ENCODE assay signal across 8 mouse cellular contexts in genomic region chr11:102741129-102741950, GRCm38 (mm10). TPM values are rescaled to one million over a fixed set of nuclear protein-coding genes. Genes with fewer than 3 reads are reported as not detected.
DNase-seq lines count a peak whose midpoint lies in the region; ATAC-seq lines count a peak whose summit lies in the region.

No protein-coding gene starts in this region.

- H3K36me3 ChIP-seq in kidney, embryonic 14.5 days (ENCODE audit: control insufficient read depth, insufficient read depth, low read length): no peaks in the 10 kb centered on the region
- H3K36me3 ChIP-seq in forebrain, embryonic 12.5 days (replicated peaks): no peaks in the 10 kb centered on the region
- H3K36me3 ChIP-seq in hindbrain, embryonic 10.5 days: no peaks in the 10 kb centered on the region
- H3K36me3 ChIP-seq in liver, embryonic 13.5 days: no peaks in the 10 kb centered on the region

- H3K4me1 ChIP-seq in kidney, embryonic 14.5 days (ENCODE audit: control insufficient read depth, insufficient read depth, low read length): peaks cover 3% of the 10 kb centered on the region; the same call in 1 of the 2 replicates
- peaks cover 18% of the 10 kb centered on the region for H3K4me1 ChIP-seq in forebrain, embryonic 12.5 days
- H3K4me1 ChIP-seq in hindbrain, embryonic 10.5 days (replicated peaks): peaks cover 42% of the 10 kb centered on the region
- H3K4me1 ChIP-seq in liver, embryonic 13.5 days (replicated peaks): peaks cover 4% of the 10 kb centered on the region; the same call in 1 of the 2 replicates

- peak overlapping the region; percentile 6; the same call in 1 of the 2 replicates for H3K4me2 ChIP-seq in kidney, embryonic 14.5 days (replicated peaks; ENCODE audit: low read depth, low read length)
- peak overlapping the region; percentile 15; the same call in 1 of the 2 replicates for H3K4me2 ChIP-seq in forebrain, embryonic 12.5 days
- peak overlapping the region; percentile 6; the same call in 1 of the 2 replicates for H3K4me2 ChIP-seq in liver, embryonic 13.5 days

- no peak for ATAC-seq in kidney, embryonic 14.5 days (ENCODE audit: low FRiP score, low TSS enrichment)
- ATAC-seq in forebrain, embryonic 12.5 days (ENCODE audit: low FRiP score): no peak
- ATAC-seq in liver, embryonic 13.5 days (ENCODE audit: low read depth): no peak
- ATAC-seq in megakaryocyte, adult 5-6 weeks (ENCODE audit: poor library complexity, severe bottlenecking): no peak
- no peak for ATAC-seq in megakaryocyte progenitor cell, adult 5-6 weeks (replicated peaks; ENCODE audit: poor library complexity)

- no peaks in the 10 kb centered on the region for H3K9me3 ChIP-seq in kidney, embryonic 14.5 days (ENCODE audit: control insufficient read depth, low read length)
- no peaks in the 10 kb centered on the region for H3K9me3 ChIP-seq in forebrain, embryonic 12.5 days
- no peaks in the 10 kb centered on the region for H3K9me3 ChIP-seq in hindbrain, embryonic 10.5 days
- no peaks in the 10 kb centered on the region for H3K9me3 ChIP-seq in liver, embryonic 13.5 days (replicated peaks)

- peak overlapping the region; percentile 28; the same call in 1 of the 2 replicates for H3K9ac ChIP-seq in kidney, embryonic 14.5 days (ENCODE audit: low read depth, low read length)
- no peak overlapping the region for H3K9ac ChIP-seq in forebrain, embryonic 12.5 days
- H3K9ac ChIP-seq in liver, embryonic 13.5 days: no peak overlapping the region

- no peak for DNase-seq in kidney, adult 8-10 months
- DNase-seq in brain, adult 2 months (ENCODE audit: low read depth, low spot score): peak; percentile 96
- DNase-seq in hindbrain, embryonic 10.5 days (ENCODE audit: low spot score): peak; percentile 41
- DNase-seq in liver, embryonic 13.5 days: no peak

- H3K27me3 ChIP-seq in kidney, embryonic 14.5 days (ENCODE audit: control insufficient read depth, insufficient read depth, low read length): no peaks in the 10 kb centered on the region
- H3K27me3 ChIP-seq in forebrain, embryonic 12.5 days: peaks cover 29% of the 10 kb centered on the region
- H3K27me3 ChIP-seq in hindbrain, embryonic 10.5 days (ENCODE audit: insufficient read depth, poor library complexity, severe bottlenecking): peaks cover 58% of the 10 kb centered on the region
- H3K27me3 ChIP-seq in liver, embryonic 13.5 days: peaks cover 26% of the 10 kb centered on the region

- peak overlapping the region; percentile 7; the same call in 1 of the 2 replicates for H3K4me3 ChIP-seq in kidney, embryonic 14.5 days (ENCODE audit: low read length)
- H3K4me3 ChIP-seq in forebrain, embryonic 12.5 days (replicated peaks): no peak overlapping the region
- H3K4me3 ChIP-seq in hindbrain, embryonic 10.5 days: peak overlapping the region; percentile 3; the same call in 1 of the 2 replicates
- no peak overlapping the region for H3K4me3 ChIP-seq in liver, embryonic 13.5 days (replicated peaks)

- 13% methylated on average over 21 of the region's 22 CpGs for WGBS in kidney, embryonic 14.5 days
- WGBS in forebrain, embryonic 12.5 days: 12% methylated on average over 22 of the region's 22 CpGs
- WGBS in hindbrain, embryonic 10.5 days: 10% methylated on average over 22 of the region's 22 CpGs
- WGBS in liver, embryonic 13.5 days (ENCODE audit: insufficient replicate concordance): 20% methylated on average over 22 of the region's 22 CpGs

- H3K27ac ChIP-seq in kidney, embryonic 14.5 days (ENCODE audit: low read depth, low read length): no peak overlapping the region
- H3K27ac ChIP-seq in forebrain, embryonic 12.5 days: no peak overlapping the region
- H3K27ac ChIP-seq in hindbrain, embryonic 10.5 days: peak overlapping the region; percentile 54
- no peak overlapping the region for H3K27ac ChIP-seq in liver, embryonic 13.5 days

RNA-seq across cellular contexts. Expression of gene Adam11, which starts 19.9 kb away (rescaled TPM):
- 3.5 and 7.8 TPM in 2 replicates for polyA plus RNA-seq in kidney, embryonic 14.5 days (2014; fragmentation: Nextera tagmentation; extraction: Ambion mirVana)
- polyA plus RNA-seq in forebrain, embryonic 12.5 days (2016; fragmentation: Nextera tagmentation; extraction: Ambion mirVana): 22.7 and 23.0 TPM in 2 replicates
- 14.6 and 22.6 TPM in 2 replicates for polyA plus RNA-seq in hindbrain, embryonic 10.5 days (2016; fragmentation: Nextera tagmentation; extraction: Ambion mirVana)
- 0.28 and 0.43 TPM in 2 replicates for polyA plus RNA-seq in liver, embryonic 13.5 days (2015; fragmentation: Nextera tagmentation; extraction: Ambion mirVana)
- 0.54 and 0.62 TPM in 2 replicates for total RNA-seq in megakaryocyte, adult 5-6 weeks (2015)
- total RNA-seq in megakaryocyte, adult 5-6 weeks (2017): 0.81 TPM in 1 of 2 replicates, not detected in the other
- total RNA-seq in megakaryocyte progenitor cell, adult 5-6 weeks (2015): 0.17 and 2.9 TPM in 2 replicates
- 0.44 TPM in 1 of 2 replicates, not detected in the other for total RNA-seq in megakaryocyte progenitor cell, adult 5-6 weeks (2017)

RNA-seq across cellular contexts. Expression of gene Ccdc43, which starts 43.8 kb away (rescaled TPM):
- polyA plus RNA-seq in kidney, embryonic 14.5 days (2014; fragmentation: Nextera tagmentation; extraction: Ambion mirVana): 52.7 and 55.4 TPM in 2 replicates
- 55.1 and 57.7 TPM in 2 replicates for polyA plus RNA-seq in forebrain, embryonic 12.5 days (2016; fragmentation: Nextera tagmentation; extraction: Ambion mirVana)
- polyA plus RNA-seq in hindbrain, embryonic 10.5 days (2016; fragmentation: Nextera tagmentation; extraction: Ambion mirVana): 40.7 and 53.2 TPM in 2 replicates
- polyA plus RNA-seq in liver, embryonic 13.5 days (2015; fragmentation: Nextera tagmentation; extraction: Ambion mirVana): 20.6 and 25.5 TPM in 2 replicates
- total RNA-seq in megakaryocyte, adult 5-6 weeks (2015): 17.1 and 18.1 TPM in 2 replicates
- total RNA-seq in megakaryocyte, adult 5-6 weeks (2017): 27.2 and 30.2 TPM in 2 replicates
- 25.5 and 28.9 TPM in 2 replicates for total RNA-seq in megakaryocyte progenitor cell, adult 5-6 weeks (2015)
- 36.1 and 41.9 TPM in 2 replicates for total RNA-seq in megakaryocyte progenitor cell, adult 5-6 weeks (2017)

Comparison
In these comparisons a context has a peak if more than half of its experiments do, and no peak if none do; other contexts are left out.
1. H3K4me3 ChIP-seq: peak in kidney, embryonic 14.5 days (single experiment) and hindbrain, embryonic 10.5 days (single experiment); none in forebrain, embryonic 12.5 days (single experiment) and liver, embryonic 13.5 days (single experiment).
2. DNase-seq: peak in brain, adult 2 months (single experiment) and hindbrain, embryonic 10.5 days (single experiment); none in kidney, adult 8-10 months (0 of 2) and liver, embryonic 13.5 days (single experiment).
3. Peak in every context shown above with its lines, with median percentiles within 50 percentile points of each other: H3K4me2 ChIP-seq.